In the genomic region with DNA sequence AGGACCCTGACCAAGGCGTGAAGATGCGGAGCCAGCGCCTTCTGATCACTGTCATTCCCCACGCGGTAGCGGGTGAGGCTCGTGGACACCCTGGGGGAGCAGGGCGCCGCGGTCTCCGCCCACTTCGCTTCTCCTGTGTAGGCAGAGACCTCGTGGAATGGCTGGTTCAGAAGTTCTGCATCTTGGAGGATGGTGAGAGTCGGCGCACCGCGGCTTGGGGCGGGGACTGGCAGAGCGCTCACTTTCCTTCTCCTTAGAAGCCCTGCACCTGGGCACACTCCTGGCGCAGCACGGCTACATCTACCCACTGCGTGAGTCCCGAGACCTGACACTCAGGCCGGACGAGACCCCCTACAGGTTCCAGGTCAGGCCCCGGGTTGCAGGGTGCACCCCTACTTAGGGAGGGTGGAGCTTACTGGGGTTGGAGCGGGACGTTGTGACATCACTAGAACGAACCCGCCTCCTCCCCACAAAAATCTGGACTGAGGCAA, we compare ENCODE assay signal across 8 mouse cellular contexts. TPM values are rescaled to one million over a fixed set of nuclear protein-coding genes. Genes with fewer than 3 reads are reported as not detected.
DNase-seq lines count a peak whose midpoint lies in the region; ATAC-seq and TF ChIP-seq lines count a peak whose summit lies in the region.

No protein-coding gene starts in this region.

- no peak for TF ChIP-seq POLR2A in testis, adult 2 months (IDR thresholded peaks at IDR 0.05; ENCODE audit: control insufficient read depth, low read depth, low read length)

- TF ChIP-seq CTCF in testis, adult 2 months (IDR thresholded peaks at IDR 0.05; ENCODE audit: control insufficient read depth, insufficient read depth, insufficient replicate concordance, low read depth, low read length), result no peak

- H3K9ac ChIP-seq in heart, embryonic 15.5 days, result peak overlapping the region; percentile 42
- H3K9ac ChIP-seq in liver, embryonic 16.5 days (ENCODE audit: low read depth, low read length), result 0 out of 2 replicates have a peak overlapping the region, but pooled peaks have one; percentile 4
- peak overlapping the region; percentile 44 for H3K9ac ChIP-seq in neural tube, embryonic 14.5 days (replicated peaks; ENCODE audit: low read depth, low read length)

- ATAC-seq in common myeloid progenitor, adult 5-6 weeks (replicated peaks; ENCODE audit: low read depth, poor library complexity, severe bottlenecking), result peak; percentile 44; the same call in 1 of the 2 replicates
- no peak for ATAC-seq in heart, embryonic 15.5 days (replicated peaks; ENCODE audit: insufficient number of reproducible peaks, insufficient read depth, low FRiP score, low read depth)
- ATAC-seq in liver, embryonic 16.5 days (ENCODE audit: low read depth), result no peak
- ATAC-seq in neural tube, embryonic 14.5 days (ENCODE audit: low read depth), result no peak; the same call in 1 of the 2 replicates

- no peaks in the 10 kb centered on the region for H3K27me3 ChIP-seq in testis, adult 2 months (ENCODE audit: control insufficient read depth, insufficient read depth, low read length)
- peaks cover 58% of the 10 kb centered on the region for H3K27me3 ChIP-seq in heart, embryonic 15.5 days
- peaks cover 61% of the 10 kb centered on the region for H3K27me3 ChIP-seq in liver, embryonic 16.5 days (ENCODE audit: control insufficient read depth, insufficient read depth, low read depth, low read length)
- H3K27me3 ChIP-seq in neural tube, embryonic 14.5 days (ENCODE audit: control insufficient read depth, insufficient read depth, low read length), result peaks cover 32% of the 10 kb centered on the region

- no peaks in the 10 kb centered on the region for H3K9me3 ChIP-seq in heart, embryonic 15.5 days (replicated peaks)
- H3K9me3 ChIP-seq in liver, embryonic 16.5 days (replicated peaks; ENCODE audit: control insufficient read depth, low read length), result no peaks in the 10 kb centered on the region
- no peaks in the 10 kb centered on the region for H3K9me3 ChIP-seq in neural tube, embryonic 14.5 days (ENCODE audit: control insufficient read depth, low read length)

- DNase-seq in testis, postnatal 14 days (ENCODE audit: low spot score), result no peak
- DNase-seq in kidney, postnatal 4 days, result peak; percentile 44 to 55
- no peak for DNase-seq in gastrocnemius, adult 8-10 months (ENCODE audit: low spot score in 2 of 2)

- H3K4me3 ChIP-seq in testis, adult 2 months (ENCODE audit: control insufficient read depth, low read depth, low read length), result peak overlapping the region; percentile 82
- H3K4me3 ChIP-seq in heart, embryonic 15.5 days, result peak overlapping the region; percentile 56
- peak overlapping the region; percentile 61 for H3K4me3 ChIP-seq in liver, embryonic 16.5 days (ENCODE audit: low read depth, low read length)
- peak overlapping the region; percentile 33 for H3K4me3 ChIP-seq in neural tube, embryonic 14.5 days (ENCODE audit: low read depth, low read length)

- H3K27ac ChIP-seq in testis, adult 2 months (ENCODE audit: control insufficient read depth, insufficient read depth, low read depth, low read length), result no peak overlapping the region
- H3K27ac ChIP-seq in heart, embryonic 15.5 days, result no peak overlapping the region
- H3K27ac ChIP-seq in liver, embryonic 16.5 days (ENCODE audit: low read length), result no peak overlapping the region
- no peak overlapping the region for H3K27ac ChIP-seq in neural tube, embryonic 14.5 days (ENCODE audit: low read depth, low read length)

- H3K36me3 ChIP-seq in testis, adult 2 months (ENCODE audit: control insufficient read depth, insufficient read depth, low read length), result no peaks in the 10 kb centered on the region
- H3K36me3 ChIP-seq in heart, embryonic 15.5 days, result no peaks in the 10 kb centered on the region
- H3K36me3 ChIP-seq in liver, embryonic 16.5 days (ENCODE audit: control insufficient read depth, insufficient read depth), result no peaks in the 10 kb centered on the region
- no peaks in the 10 kb centered on the region for H3K36me3 ChIP-seq in neural tube, embryonic 14.5 days (ENCODE audit: control insufficient read depth, insufficient read depth, low read length)

- peaks cover 48% of the 10 kb centered on the region for H3K4me1 ChIP-seq in testis, adult 2 months (ENCODE audit: control insufficient read depth, insufficient read depth, low read length)
- H3K4me1 ChIP-seq in heart, embryonic 15.5 days (replicated peaks), result peaks cover 25% of the 10 kb centered on the region
- peaks cover 50% of the 10 kb centered on the region for H3K4me1 ChIP-seq in liver, embryonic 16.5 days (ENCODE audit: control insufficient read depth, low read depth, low read length)
- H3K4me1 ChIP-seq in neural tube, embryonic 14.5 days (ENCODE audit: control insufficient read depth, insufficient read depth, low read length), result 0 out of 2 replicates have a peak, but pooled peaks cover 8% of the 10 kb centered on the region

- 3% methylated on average over 30 of the region's 30 CpGs for WGBS in heart, embryonic 15.5 days
- WGBS in liver, embryonic 16.5 days (ENCODE audit: insufficient replicate concordance), result under 1% methylated on average over 30 of the region's 30 CpGs
- 1% methylated on average over 29 of the region's 30 CpGs for WGBS in neural tube, embryonic 14.5 days

- peak overlapping the region; percentile 94 for H3K4me2 ChIP-seq in heart, embryonic 15.5 days
- peak overlapping the region; percentile 85 for H3K4me2 ChIP-seq in liver, embryonic 16.5 days (ENCODE audit: low read depth, low read length)
- peak overlapping the region; percentile 76 for H3K4me2 ChIP-seq in neural tube, embryonic 14.5 days (ENCODE audit: low read depth, low read length)

RNA-seq across cellular contexts. Expression of gene Rgs11, which starts 0.6 kb away (rescaled TPM):
- 12.9 and 16.0 TPM in 2 replicates for polyA plus RNA-seq in testis, adult 2 months (2012; rRNA removed)
- total RNA-seq in common myeloid progenitor, adult 5-6 weeks (2017), result 0.23 and 0.82 TPM in 2 replicates
- polyA plus RNA-seq in heart, embryonic 15.5 days (2015; fragmentation: Nextera tagmentation; extraction: Ambion mirVana), result 4.5 and 5.7 TPM in 2 replicates
- 0.48 and 0.63 TPM in 2 replicates for polyA plus RNA-seq in liver, embryonic 16.5 days (2015; fragmentation: Nextera tagmentation; extraction: Ambion mirVana)
- polyA plus RNA-seq in neural tube, embryonic 14.5 days (2014; fragmentation: Nextera tagmentation; extraction: Ambion mirVana), result 18.9 and 19.9 TPM in 2 replicates
- under 1 TPM; 0.19 to 0.97 (median 0.45) TPM for total RNA-seq in gastrocnemius, adult 8-10 months (2022)

RNA-seq across cellular contexts. Expression of gene Arhgdig, which starts 4.2 kb away (rescaled TPM):
- polyA plus RNA-seq in testis, adult 2 months (2012; rRNA removed), result 5.0 and 6.4 TPM in 2 replicates
- not detected in 2 replicates for total RNA-seq in common myeloid progenitor, adult 5-6 weeks (2017)
- 3.7 and 6.0 TPM in 2 replicates for polyA plus RNA-seq in heart, embryonic 15.5 days (2015; fragmentation: Nextera tagmentation; extraction: Ambion mirVana)
- 3.3 TPM in 2 replicates for polyA plus RNA-seq in liver, embryonic 16.5 days (2015; fragmentation: Nextera tagmentation; extraction: Ambion mirVana)
- polyA plus RNA-seq in neural tube, embryonic 14.5 days (2014; fragmentation: Nextera tagmentation; extraction: Ambion mirVana), result 152 and 192 TPM in 2 replicates
- under 1 TPM; 0.48 to 0.97 (median 0.70) TPM for total RNA-seq in gastrocnemius, adult 8-10 months (2022)

RNA-seq across cellular contexts. Expression of gene Pdia2, which starts 4.5 kb away (rescaled TPM):
- not detected in 2 replicates for polyA plus RNA-seq in testis, adult 2 months (2012; rRNA removed)
- total RNA-seq in common myeloid progenitor, adult 5-6 weeks (2017), result 3.9 and 5.7 TPM in 2 replicates
- polyA plus RNA-seq in heart, embryonic 15.5 days (2015; fragmentation: Nextera tagmentation; extraction: Ambion mirVana), result 0.25 and 0.76 TPM in 2 replicates
- polyA plus RNA-seq in liver, embryonic 16.5 days (2015; fragmentation: Nextera tagmentation; extraction: Ambion mirVana), result 55.6 and 65.1 TPM in 2 replicates
- 0.24 and 0.32 TPM in 2 replicates for polyA plus RNA-seq in neural tube, embryonic 14.5 days (2014; fragmentation: Nextera tagmentation; extraction: Ambion mirVana)
- not detected for total RNA-seq in gastrocnemius, adult 8-10 months (2022)

RNA-seq across cellular contexts. Expression of gene Fam234a, which starts 40.7 kb away (rescaled TPM):
- polyA plus RNA-seq in testis, adult 2 months (2012; rRNA removed), result 73.8 and 74.9 TPM in 2 replicates
- 6.9 and 8.3 TPM in 2 replicates for total RNA-seq in common myeloid progenitor, adult 5-6 weeks (2017)
- 44.3 and 47.5 TPM in 2 replicates for polyA plus RNA-seq in heart, embryonic 15.5 days (2015; fragmentation: Nextera tagmentation; extraction: Ambion mirVana)
- 18.5 and 21.4 TPM in 2 replicates for polyA plus RNA-seq in liver, embryonic 16.5 days (2015; fragmentation: Nextera tagmentation; extraction: Ambion mirVana)
- polyA plus RNA-seq in neural tube, embryonic 14.5 days (2014; fragmentation: Nextera tagmentation; extraction: Ambion mirVana), result 25.3 and 31.5 TPM in 2 replicates
- total RNA-seq in gastrocnemius, adult 8-10 months (2022), result 10 to 100 TPM; 71.5 to 95.3 (median 87.8) TPM

RNA-seq across cellular contexts. Expression of gene Luc7l, which starts 49.3 kb away (rescaled TPM):
- polyA plus RNA-seq in testis, adult 2 months (2012; rRNA removed), result 15.0 and 16.3 TPM in 2 replicates
- 104 and 124 TPM in 2 replicates for total RNA-seq in common myeloid progenitor, adult 5-6 weeks (2017)
- polyA plus RNA-seq in heart, embryonic 15.5 days (2015; fragmentation: Nextera tagmentation; extraction: Ambion mirVana), result 53.4 and 55.3 TPM in 2 replicates
- 25.4 and 26.8 TPM in 2 replicates for polyA plus RNA-seq in liver, embryonic 16.5 days (2015; fragmentation: Nextera tagmentation; extraction: Ambion mirVana)
- polyA plus RNA-seq in neural tube, embryonic 14.5 days (2014; fragmentation: Nextera tagmentation; extraction: Ambion mirVana), result 111 and 123 TPM in 2 replicates
- 10 to 100 TPM in 3 of 4 experiments, 1 to 10 TPM in 1; 7.1 to 12.7 (median 11.2) TPM for total RNA-seq in gastrocnemius, adult 8-10 months (2022)

Comparison
In these comparisons a context has a peak if more than half of its experiments do, and no peak if none do; other contexts are left out.
1. DNase-seq: peak in kidney, postnatal 4 days (2 of 2); none in testis, postnatal 14 days (single experiment) and gastrocnemius, adult 8-10 months (0 of 2).
2. RNA of gene Arhgdig, which starts 4.2 kb away (polyA plus RNA-seq): 152 to 192 TPM in neural tube, embryonic 14.5 days; 5.0 to 6.4 TPM in testis, adult 2 months, 3.7 to 6.0 TPM in heart, embryonic 15.5 days and 3.3 TPM in liver, embryonic 16.5 days; every median in the first group is over 10 times any median in the second.
3. RNA of gene Pdia2, which starts 4.5 kb away (polyA plus RNA-seq): 55.6 to 65.1 TPM in liver, embryonic 16.5 days; 0.24 to 0.32 TPM in neural tube, embryonic 14.5 days, 0.25 to 0.76 TPM in heart, embryonic 15.5 days and not detected in testis, adult 2 months; every median in the first group is over 10 times any median in the second.
4. Peak in every context shown above with its lines, with median percentiles within 50 percentile points of each other: H3K4me3 ChIP-seq, H3K4me2 ChIP-seq and H3K9ac ChIP-seq.